Mouse (Mus musculus) thymus, adult 2 months (tissue): Measurements from ENCODE around the gene Scfd2. TPM values are rescaled to one million over a fixed set of nuclear protein-coding genes. Genes with fewer than 3 reads are reported as not detected.

Experiments
- DNase-seq: peaks from one replicate; pipeline ENCODE4 v3.0.0; 2021
- H3K27ac ChIP-seq: fragments of 200-500 bp; 2 replicates; pipeline ENCODE4 v1.5.1; 2012; ENCODE audit warnings: low read length, control low read depth; ENCODE audit not compliant: control insufficient read depth, insufficient read depth
- H3K27me3 ChIP-seq: fragments of 200-500 bp; 2 replicates; pipeline ENCODE4 v1.6.1; 2012; ENCODE audit warnings: mild to moderate bottlenecking, low read length, moderate library complexity, mixed read lengths; ENCODE audit not compliant: control insufficient read depth, insufficient read depth
- H3K36me3 ChIP-seq: fragments of 200-500 bp; 2 replicates; pipeline ENCODE4 v1.6.1; 2012; ENCODE audit warnings: mild to moderate bottlenecking, low read length, moderate library complexity; ENCODE audit not compliant: control insufficient read depth, insufficient read depth
- H3K4me1 ChIP-seq: fragments of 200-500 bp; replicated peaks from 2 replicates; pipeline ENCODE4 v1.6.1; 2012; ENCODE audit warnings: low read length; ENCODE audit not compliant: control insufficient read depth, insufficient read depth
- H3K4me3 ChIP-seq: fragments of 200-500 bp; 2 replicates; pipeline ENCODE4 v1.5.1; 2012; ENCODE audit warnings: mild to moderate bottlenecking, low read length, control low read depth, moderate library complexity; ENCODE audit not compliant: control insufficient read depth, insufficient read depth
- CTCF ChIP-seq: fragments of 200-500 bp; IDR thresholded peaks from 2 replicates; pipeline ENCODE4 v1.5.1; 2012; ENCODE audit warnings: mild to moderate bottlenecking, control low read depth, low read length, moderate library complexity, borderline replicate concordance; ENCODE audit not compliant: control insufficient read depth, poor library complexity, insufficient read depth; ENCODE audit errors: extremely low read depth
- POLR2A ChIP-seq: fragments of 200-500 bp; IDR thresholded peaks from 2 replicates; pipeline ENCODE4 v1.6.1; 2012; ENCODE audit warnings: mild to moderate bottlenecking, low read length, control low read depth, moderate library complexity; ENCODE audit not compliant: control insufficient read depth, poor library complexity, insufficient read depth; ENCODE audit errors: extremely low read depth
- WGBS: fragments of 180-500 bp; shearing (Covaris S2); methylation state at CpG from one replicate; pipeline ENCODE4 v1.1.7; 2018; 5-methylcytosine and 5-hydroxymethylcytosine counted together
- polyA plus RNA-seq: library from polyadenylated mRNA; depleted of rRNA; stranded (reverse); fragments of >200 nt; gene quantifications from 2 replicates; pipeline ENCODE4 v1.2.3, GENCODE M21; 2012; rRNA removed

Gene Scfd2
- 14.5 and 15.3 TPM in 2 replicates for polyA plus RNA-seq

GRCm38 (mm10) chr5:74531630-74532280, at the start of gene Scfd2:
Scfd2 (minus strand) TSS chr5:74531759.
- H3K27ac ChIP-seq, result no peak within 1 kb of the TSS
- no peaks in the 10 kb centered on the region for H3K36me3 ChIP-seq
- TF ChIP-seq CTCF (no peak), POLR2A (no peak)
- H3K4me3 ChIP-seq, result peak within 1 kb of the TSS; percentile 79
- WGBS, result 7% methylated on average over 35 of the region's 35 CpGs
- H3K4me1 ChIP-seq, result peaks cover 10% of the 10 kb centered on the region
- DNase-seq, result peak; percentile 97
- H3K27me3 ChIP-seq, result no peaks in the 10 kb centered on the region

GRCm38 (mm10) chr5:74571767-74572166, 40.2 kb upstream of the Scfd2 start:
- TF ChIP-seq POLR2A, result no peak
- no peak for TF ChIP-seq CTCF
- H3K4me3 ChIP-seq, result no peak overlapping the region
- H3K27me3 ChIP-seq, result no peaks in the 10 kb centered on the region
- WGBS, result 98% methylated on average over 6 of the region's 6 CpGs
- no peak overlapping the region for H3K27ac ChIP-seq
- DNase-seq, result no peak
- peaks cover 39% of the 10 kb centered on the region for H3K36me3 ChIP-seq
- H3K4me1 ChIP-seq, result no peaks in the 10 kb centered on the region

GRCm38 (mm10) chr5:74561151-74561550, 29.6 kb upstream of the Scfd2 start:
- no peak for DNase-seq
- 92% methylated on average over 1 of the region's 1 CpGs for WGBS
- TF ChIP-seq POLR2A (no peak), CTCF (no peak)
- Histone ChIP-seq H3K27ac (no peak overlapping the region), H3K36me3 (peaks cover 52% of the 10 kb centered on the region), H3K4me1 (no peaks in the 10 kb centered on the region), H3K4me3 (no peak overlapping the region), H3K27me3 (no peaks in the 10 kb centered on the region)

- Histone ChIP-seq H3K4me3 (no peak overlapping the region), H3K4me1 (no peaks in the 10 kb centered on the region), H3K27me3 (no peaks in the 10 kb centered on the region), H3K36me3 (peaks cover 61% of the 10 kb centered on the region), H3K27ac (no peak overlapping the region)
- DNase-seq, result no peak
- TF ChIP-seq CTCF, result no peak
- no peak for TF ChIP-seq POLR2A
- WGBS, result 96% methylated on average over 8 of the region's 8 CpGs
Observed at GRCm38 (mm10) chr5:74549566-74549965, 18.0 kb upstream of the Scfd2 start.

- TF ChIP-seq POLR2A, result no peak
- TF ChIP-seq CTCF, result no peak
- Histone ChIP-seq H3K4me1 (no peaks in the 10 kb centered on the region), H3K27ac (no peak overlapping the region), H3K27me3 (no peaks in the 10 kb centered on the region), H3K36me3 (peaks cover 79% of the 10 kb centered on the region), H3K4me3 (no peak overlapping the region)
- DNase-seq, result no peak
- 96% methylated on average over 4 of the region's 4 CpGs for WGBS
Observed at GRCm38 (mm10) chr5:74545606-74546005, 14.0 kb upstream of the Scfd2 start.

- peak overlapping the region; percentile 97 for H3K4me3 ChIP-seq
- H3K27me3 ChIP-seq, result no peaks in the 10 kb centered on the region
- no peak for DNase-seq
- H3K27ac ChIP-seq, result no peak overlapping the region
- H3K36me3 ChIP-seq, result no peaks in the 10 kb centered on the region
- H3K4me1 ChIP-seq, result peaks cover 3% of the 10 kb centered on the region
- TF ChIP-seq POLR2A, result no peak
- no peak for TF ChIP-seq CTCF
- WGBS, result 47% methylated on average over 12 of the region's 12 CpGs
Observed at GRCm38 (mm10) chr5:74536180-74536947, 4.8 kb upstream of the Scfd2 start.
